Mouse (Mus musculus) layer of hippocampus, adult 18-20 months (tissue): ENCODE measurements around the gene Spcs3. TPM values are rescaled to one million over a fixed set of nuclear protein-coding genes. Genes with fewer than 3 reads are reported as not detected.
A peak's percentile ranks its signal among the peaks of the same experiment; 100 is the strongest.

Experiments
- DNase-seq, 2 experiments: peaks; one replicate each; pipeline ENCODE4 v3.0.0; 2022; ENCODE audit warnings: low spot score in 2 of 2
- total RNA-seq, 2 experiments: library from RNA; stranded (reverse); gene quantifications; 2 replicates each; pipeline ENCODE4 v1.2.3; 2021

The Spcs3 gene
- total RNA-seq, 2 experiments from 2014 or later: 49.7 to 53.0 TPM

DNA sequence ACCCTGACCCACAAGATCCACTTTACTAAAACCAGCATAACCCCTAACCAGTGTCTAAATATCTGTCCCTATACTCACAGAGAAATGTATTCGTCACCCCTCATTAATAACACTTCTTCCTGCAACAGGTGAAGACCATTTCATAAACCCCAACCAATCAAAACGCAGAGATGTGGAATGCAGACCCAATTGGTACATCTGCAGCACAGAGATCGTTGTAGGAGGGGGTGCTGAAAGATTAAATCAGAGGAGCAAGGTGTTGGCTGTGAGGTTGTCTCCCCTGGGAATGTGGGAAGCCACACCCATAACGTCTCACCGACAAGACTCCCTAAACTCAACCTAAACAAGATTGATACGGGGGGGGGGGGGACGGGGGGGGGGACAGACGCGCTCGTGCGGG, 21.0 kb downstream of the Spcs3 start:
- no peak for DNase-seq

DNA sequence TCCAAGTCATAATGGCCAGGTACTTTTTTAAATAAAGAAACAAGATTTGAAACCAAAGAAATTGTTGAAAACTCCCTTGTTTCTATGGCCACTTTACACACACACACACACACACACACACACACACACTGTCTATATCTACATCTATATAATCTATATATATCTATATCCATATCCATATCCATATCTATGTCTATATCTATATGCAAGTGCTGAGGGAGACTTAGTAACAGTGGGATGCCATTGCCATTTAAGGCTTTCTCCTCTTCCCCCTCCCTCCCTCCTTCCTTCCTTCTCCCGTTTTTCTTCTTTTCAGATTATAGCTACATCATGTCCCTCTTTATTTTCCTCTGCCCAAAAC, 21.7 kb downstream of the Spcs3 start:
- no peak for DNase-seq

DNA sequence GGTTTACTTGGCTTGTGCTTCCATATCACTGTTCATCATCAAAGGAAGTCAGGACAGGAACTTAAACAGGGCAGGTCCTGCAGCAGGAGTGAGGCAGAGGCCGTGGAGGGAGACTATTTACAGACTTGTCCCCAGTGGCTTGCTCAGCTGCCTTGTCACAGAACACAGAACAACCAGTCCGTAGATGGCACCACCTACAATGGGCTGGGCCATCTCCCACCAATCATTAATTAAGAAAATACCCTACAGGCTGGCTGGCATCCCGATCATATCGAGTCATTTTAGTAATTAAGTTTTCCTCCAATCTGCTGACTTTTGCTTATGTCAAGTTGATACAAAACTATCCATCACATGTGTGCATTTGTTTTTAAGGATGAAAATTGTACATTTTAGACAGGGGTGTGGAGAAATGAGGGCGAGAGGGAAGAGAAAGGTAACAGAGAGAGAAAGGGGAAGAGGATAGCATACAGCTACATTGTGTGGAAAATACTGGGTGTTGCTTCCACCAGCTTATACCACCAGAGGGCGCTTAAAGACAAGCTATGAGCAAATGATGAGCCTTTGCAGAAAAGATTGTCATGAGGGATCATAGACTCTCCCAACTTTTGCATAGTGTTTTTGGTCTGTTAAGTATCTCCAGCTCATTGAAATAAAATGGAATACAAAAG, 22.2 kb downstream of the Spcs3 start:
- DNase-seq: peak; percentile 80 to 96

DNA sequence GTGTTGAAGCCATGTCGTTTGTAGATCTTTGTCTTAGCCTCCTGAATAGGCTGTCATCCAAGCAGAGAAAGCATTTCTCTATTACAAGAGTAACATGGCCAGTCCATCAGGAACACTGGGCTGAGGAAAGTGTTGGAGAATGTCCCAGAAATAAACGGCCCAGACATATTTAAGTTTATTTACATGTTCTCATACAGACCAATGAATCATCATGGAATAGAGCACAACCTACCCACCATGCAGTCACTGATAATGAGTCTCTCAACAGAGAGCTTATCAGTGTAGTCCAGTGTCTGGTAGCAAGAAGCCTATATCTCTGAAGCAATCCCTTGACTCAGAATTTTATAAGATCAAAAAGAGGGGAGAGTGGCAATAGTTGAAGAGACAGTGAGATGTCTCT, 24.7 kb downstream of the Spcs3 start:
- DNase-seq: no peak

DNA sequence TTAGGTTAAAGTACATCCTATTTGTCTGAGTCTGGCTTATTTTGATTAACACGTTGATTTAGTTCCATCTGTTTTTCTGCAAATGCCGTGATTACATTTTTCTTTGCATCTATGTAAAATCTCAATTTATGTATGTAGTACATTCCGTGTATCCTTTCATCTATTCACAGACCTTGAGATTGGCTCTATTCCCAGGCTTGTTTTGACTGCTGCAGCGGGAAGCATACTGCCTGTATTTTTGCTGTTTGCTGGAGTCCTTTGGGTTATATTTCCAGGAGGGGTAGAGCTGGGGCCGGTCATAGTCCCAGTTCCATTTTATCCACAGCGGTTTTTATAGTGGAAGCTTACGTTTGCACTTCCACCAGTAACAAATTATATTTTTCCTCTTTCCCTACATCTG, 26.7 kb downstream of the Spcs3 start:
- no peak for DNase-seq

DNA sequence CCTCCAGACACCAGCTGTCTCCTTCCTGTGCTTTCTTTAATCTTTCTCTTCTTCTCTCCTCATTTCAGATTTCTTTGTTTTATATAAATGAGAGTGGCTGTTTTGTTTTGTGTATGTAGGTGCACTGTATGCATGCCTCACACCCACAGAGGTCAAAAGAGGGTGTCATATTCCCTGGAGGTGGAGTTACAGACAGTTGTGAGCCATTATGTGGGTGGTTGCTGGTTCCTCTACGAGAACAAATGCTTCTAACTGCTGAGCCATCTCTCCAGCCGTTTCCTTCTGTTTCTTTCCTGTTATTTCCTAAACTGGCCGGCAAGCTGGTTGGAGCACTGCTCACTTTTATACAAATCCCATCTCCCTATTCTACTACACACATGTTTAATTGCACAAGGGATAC, 35.9 kb downstream of the Spcs3 start:
- DNase-seq: peak in 1 of 2 experiments; percentile 9

DNA sequence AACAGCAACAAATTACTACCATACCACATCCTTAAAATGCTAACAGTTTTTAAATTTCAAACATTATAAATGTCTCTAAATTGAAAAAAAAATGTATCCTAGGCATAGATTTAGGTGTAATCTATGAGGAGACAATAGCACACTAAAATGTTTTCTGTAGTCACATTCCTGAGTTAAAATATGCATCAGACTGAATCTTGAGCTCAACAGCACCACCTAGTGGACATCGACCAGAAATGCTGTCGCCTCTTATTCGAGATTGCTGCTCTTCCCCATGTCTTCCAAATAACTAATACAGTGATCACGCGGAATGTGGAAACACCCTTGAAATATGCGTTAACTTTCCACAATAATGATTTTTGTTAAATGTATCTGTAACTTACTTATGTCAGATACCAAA, 36.7 kb downstream of the Spcs3 start:
- DNase-seq: peak; percentile 47 to 68

DNA sequence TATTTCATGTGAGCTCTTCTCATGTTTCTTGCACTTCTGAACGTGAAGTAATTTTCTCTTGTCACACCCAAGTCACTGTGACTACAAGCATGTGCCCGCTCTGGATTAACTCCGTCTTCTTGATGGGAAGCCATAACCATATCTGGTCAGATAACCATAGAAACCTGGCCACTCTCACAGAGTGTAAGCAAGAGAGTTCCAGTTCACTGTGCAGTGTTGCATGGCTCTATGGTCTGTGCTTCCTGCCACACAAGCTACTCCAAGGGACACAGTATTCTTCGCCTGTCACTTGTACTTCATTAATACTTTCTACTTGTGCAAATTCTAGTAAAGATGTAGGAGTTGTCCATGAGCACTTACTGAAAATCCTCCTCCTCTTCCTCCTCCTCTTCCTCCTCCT, 37.9 kb downstream of the Spcs3 start:
- no peak for DNase-seq

DNA sequence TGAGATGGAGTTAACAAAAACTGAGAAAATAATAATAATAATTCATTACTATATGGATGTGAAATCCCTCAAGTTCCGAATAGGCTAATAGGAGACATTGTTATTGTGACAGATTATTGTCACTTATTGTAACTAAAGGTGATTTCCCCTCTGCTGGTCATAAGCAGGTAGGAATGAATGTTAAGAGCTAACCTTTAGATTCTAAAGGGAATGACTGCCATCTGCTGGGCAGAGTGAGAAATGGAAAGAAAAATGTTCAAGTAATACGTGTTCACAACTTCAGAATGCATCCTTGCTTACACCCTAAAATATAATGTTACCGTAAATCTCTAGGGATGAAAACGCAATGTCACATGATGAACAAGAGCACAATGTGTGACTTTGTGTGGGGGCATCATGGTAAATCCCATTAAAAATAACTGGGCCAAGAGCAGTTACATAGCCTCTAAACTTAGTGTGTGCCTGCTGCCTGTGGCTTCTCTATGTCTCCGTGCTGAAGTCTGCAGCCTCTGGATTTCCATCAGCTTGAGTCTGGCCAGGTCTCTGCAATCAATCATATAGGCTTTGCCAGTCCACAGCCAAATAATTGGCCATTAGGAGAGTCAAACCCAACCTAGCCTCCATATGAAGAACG, 38.6 kb downstream of the Spcs3 start:
- DNase-seq: peak in 1 of 2 experiments; percentile 48

DNA sequence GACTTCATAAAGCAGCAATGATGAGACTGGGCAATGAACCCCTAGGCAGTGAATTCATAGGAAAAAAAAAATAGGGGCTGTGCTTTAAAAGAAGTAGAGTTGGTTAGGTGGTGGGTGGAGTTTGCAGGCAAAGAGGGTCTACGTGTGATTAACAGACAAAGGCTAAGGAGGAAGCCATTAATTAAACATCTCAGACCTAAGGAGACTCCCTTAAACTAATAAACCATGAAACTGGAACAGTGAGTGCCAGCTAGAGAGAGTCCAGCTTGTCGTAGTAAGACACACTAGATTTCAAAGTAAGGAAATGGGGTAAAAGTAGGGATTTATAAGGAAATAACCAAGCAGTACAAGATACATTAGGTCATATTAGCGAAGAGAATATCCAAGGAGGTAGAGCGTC, 41.4 kb downstream of the Spcs3 start:
- DNase-seq: no peak

DNA sequence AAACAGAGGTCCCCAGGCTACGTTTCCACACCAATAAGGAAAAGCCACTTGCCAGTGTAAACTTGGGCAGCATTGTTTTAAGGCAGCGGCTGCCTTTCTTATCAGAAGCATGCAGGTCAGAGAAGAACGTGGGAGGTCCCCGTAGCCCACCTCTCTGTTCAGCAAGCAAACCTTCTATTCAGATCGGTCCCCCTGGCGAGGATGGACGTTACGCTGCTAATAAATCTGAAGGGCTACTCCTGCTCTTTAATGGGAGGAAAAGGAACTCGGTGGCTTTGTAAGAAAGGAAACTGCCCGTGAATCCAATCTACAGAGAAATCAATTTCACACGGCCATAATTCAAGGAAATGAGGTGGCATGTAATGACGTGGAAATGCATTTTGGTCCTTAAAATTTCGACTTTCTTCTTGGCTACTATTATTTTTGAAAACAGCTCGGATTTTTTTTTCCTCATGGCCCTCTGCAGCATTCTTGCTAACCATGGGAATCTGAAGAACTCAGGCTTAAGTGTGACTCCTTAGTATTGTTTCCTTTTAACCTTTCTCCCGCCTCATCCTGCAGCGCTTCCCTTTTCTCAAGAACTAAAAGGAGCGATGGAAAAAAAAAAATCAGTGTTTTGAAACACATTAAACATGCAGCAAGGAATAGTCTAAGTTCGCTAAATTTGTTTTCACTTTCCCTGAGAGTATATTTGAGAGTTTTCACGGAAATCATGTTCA, 43.1 kb downstream of the Spcs3 start:
- DNase-seq: no peak

Other genes starting within 250 kb of the Spcs3 start
- 1 to 10 TPM in 1 of 2 experiments, under 1 TPM in 1; 0.32 to 1.3 TPM for gene Asb5, start 418 bp downstream of the Spcs3 start, total RNA-seq
- gene Spata4, start 70.8 kb upstream of the Spcs3 start, total RNA-seq: not detected